Mouse (Mus musculus) left cerebral cortex, adult 8-10 months (tissue): ENCODE measurements at regions not wholly inside any gene's neighbourhood (a gene's known extent, or its start where the extent isn't known, plus 50 kb on each side); places are given as distances from the start of the nearest gene placed in this dataset.

ENCODE experiments used
- DNase-seq, 2 experiments: peaks; one replicate each; pipeline ENCODE4 v3.0.0; 2022; ENCODE audit warnings: low spot score in 2 of 2

- DNase-seq, result no peak
Observed at GRCm38 (mm10) chr3:102316151-102316550, 111.7 kb upstream of the Vangl1 start.

- no peak for DNase-seq
Observed at GRCm38 (mm10) chr3:102311482-102312225, 107.2 kb upstream of the Vangl1 start.

GRCm38 (mm10) chr3:102310243-102310642 lies 105.8 kb upstream of the Vangl1 start:
- DNase-seq, result no peak

DNA sequence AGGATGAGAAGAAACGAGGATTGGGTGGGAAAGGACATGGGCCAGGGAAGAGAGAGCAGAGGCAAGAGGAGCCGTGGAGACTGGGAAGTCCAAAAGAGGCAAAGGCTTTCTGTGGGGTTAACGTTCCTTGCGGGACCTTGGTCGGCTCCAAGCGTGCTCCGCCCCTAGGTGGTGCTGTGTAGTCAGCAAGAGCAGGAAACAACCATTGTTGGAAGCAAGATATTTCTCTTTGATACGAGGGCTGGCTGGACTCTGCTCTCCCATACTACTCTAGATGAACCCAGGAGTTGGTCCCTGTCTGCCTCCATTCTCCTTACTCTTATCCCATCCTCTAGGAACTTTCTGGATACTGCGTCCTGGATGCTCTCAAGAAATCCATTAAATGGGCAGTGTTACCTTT lies 105.3 kb upstream of the Vangl1 start:
- peak; percentile 27 to 46 for DNase-seq

DNA sequence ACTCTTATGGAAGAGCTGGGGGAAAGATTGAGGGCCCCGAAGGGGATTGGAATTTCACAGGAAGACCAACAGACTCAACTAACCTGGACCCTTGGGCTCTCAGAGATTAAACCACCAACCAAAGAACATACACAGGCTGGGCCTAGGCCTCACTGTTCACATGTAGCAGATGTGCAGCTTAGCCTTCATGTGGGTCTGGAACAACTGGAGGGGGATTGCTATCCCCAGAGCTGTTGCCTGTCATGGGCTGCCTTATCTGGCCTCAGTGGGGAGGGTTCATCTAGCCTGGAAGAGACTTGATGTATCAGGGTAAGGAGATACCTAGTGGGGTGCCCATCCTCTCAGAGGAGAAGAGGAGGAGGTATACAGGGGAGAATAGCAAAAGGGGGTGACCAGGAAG lies 103.2 kb upstream of the Vangl1 start:
- DNase-seq, result no peak

- DNase-seq, result no peak
Observed at GRCm38 (mm10) chr3:102292385-102292784, 87.9 kb upstream of the Vangl1 start.

GRCm38 (mm10) chr3:102281983-102282382 lies 77.5 kb upstream of the Vangl1 start:
- DNase-seq, result no peak

DNA sequence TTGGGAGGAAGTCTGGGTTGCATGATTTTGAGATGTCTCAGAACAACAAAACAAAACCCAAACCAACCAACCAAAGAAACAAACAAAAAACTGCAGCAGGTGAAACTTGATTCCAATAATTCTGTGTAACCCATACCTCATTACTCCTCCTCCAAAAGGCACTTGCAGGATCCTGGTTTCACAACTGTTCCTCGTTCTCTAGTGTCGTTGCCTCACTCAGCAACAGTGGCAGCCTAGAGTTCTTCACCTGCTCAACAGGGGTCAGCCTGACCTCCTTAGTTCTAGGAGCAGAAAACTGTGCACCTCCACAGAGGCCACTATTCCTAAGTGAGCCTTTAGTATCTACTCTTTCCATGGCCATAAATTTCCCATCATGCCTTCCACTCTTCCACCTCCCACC lies 72.3 kb upstream of the Vangl1 start:
- DNase-seq, result no peak

GRCm38 (mm10) chr3:102276283-102276682 lies 71.8 kb upstream of the Vangl1 start:
- no peak for DNase-seq

- DNase-seq, result no peak
Observed at GRCm38 (mm10) chr3:102275256-102276022, 70.9 kb upstream of the Vangl1 start.

- DNase-seq, result no peak
Observed at GRCm38 (mm10) chr3:102270779-102271178, 66.3 kb upstream of the Vangl1 start.

DNA sequence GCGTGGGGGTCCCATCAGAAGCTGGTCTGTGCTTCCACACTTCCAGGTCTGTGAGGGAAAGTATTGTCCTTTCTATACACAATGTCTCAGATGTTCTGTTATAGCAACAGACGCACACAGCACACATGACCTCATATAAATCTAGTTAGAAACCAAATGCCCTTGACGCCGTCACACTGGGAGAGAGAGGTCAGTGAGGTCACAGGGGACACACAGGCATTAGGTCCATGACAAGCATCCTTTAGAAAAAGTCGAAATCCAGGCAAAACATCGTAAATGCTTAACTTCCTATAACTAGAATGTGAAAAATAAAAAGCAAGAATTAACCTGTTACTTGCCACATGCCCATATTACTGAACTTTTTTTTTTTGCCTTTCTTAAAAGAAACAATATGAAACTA lies 65.8 kb upstream of the Vangl1 start:
- DNase-seq, result no peak

DNA sequence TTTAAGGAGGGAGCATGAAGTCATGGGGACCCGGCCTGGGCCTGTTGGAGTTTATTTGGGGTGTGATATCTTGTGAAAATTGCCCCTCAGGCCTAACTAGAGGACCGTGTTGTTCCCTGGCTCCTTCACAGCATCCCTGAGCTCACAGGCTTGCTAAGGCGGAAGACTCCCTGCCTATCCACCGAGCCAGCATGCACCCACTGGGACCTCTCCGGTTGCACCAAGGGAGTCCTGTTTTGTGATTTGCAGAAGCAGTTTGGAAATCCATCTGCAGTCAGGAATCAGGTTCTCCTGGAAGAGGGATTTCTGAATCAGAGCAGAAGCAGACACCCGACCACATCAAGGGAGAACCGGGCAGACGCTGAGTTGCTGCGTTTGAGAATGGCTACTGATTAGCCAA lies 61.6 kb upstream of the Vangl1 start:
- DNase-seq, result no peak

GRCm38 (mm10) chr3:102265146-102265545 lies 60.7 kb upstream of the Vangl1 start:
- DNase-seq, result no peak

DNA sequence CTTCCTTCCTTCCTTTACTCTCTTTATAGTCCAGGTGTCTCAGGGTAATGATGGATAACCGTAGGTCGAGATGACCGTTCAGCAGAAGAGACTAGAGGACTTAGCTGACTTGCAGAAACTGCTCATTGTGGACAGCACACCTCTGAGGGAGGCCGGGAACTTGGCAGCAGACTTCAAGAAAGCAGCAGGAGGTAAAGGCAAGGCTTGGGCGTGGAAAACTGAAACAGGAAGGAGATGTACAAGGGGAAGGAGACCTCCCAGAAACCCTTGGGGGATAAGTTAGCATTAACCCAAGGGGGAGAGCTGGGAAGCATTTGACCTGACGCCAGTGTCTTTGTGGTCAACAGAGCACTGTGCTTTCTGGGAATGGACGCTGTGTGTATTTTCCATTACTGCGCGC lies 58.8 kb upstream of the Vangl1 start:
- DNase-seq, result no peak

DNA sequence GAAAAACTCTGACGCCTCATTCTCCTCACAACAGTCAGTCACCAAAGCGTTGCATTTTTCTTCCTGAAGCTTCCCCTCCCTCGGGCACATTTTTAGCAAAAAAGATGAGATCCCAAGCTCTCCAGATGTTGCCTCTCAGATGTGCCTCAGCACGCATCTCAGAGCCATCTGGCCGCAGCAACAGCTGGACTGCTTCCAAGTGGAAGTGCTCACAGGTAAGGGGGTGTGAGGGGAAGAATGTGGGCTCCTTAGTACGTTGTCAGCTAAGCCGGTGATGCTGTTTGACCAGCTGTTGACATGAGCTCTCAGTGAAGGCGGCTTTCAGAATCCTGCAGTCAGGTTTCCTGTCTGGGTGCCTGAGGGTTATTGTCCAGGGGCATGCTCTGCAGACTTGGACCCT lies 58.2 kb upstream of the Vangl1 start:
- DNase-seq, result no peak

- no peak for DNase-seq
Observed at GRCm38 (mm10) chr3:102261517-102261916, 57.0 kb upstream of the Vangl1 start.
